ENCODE assay signal across 9 mouse cellular contexts in genomic region chr12:70999423-70999903, GRCm38 (mm10). TPM values are rescaled to one million over a fixed set of nuclear protein-coding genes. Genes with fewer than 3 reads are reported as not detected.
DNase-seq lines count a peak whose midpoint lies in the region; ATAC-seq lines count a peak whose summit lies in the region.
"Had no signal": no experiment of that assay in that cellular context is flagged by ENCODE, and none has a peak within 500 bp of the region (broad histone marks: within the 10 kb centered on the region; RNA-seq: fewer than 3 reads in every experiment).

No protein-coding gene starts in this region.

- H3K9me3 ChIP-seq in hindbrain, embryonic 13.5 days = no peaks in the 10 kb centered on the region
- no peaks in the 10 kb centered on the region for H3K9me3 ChIP-seq in hindbrain, embryonic 11.5 days (ENCODE audit: control insufficient read depth, low read length)
- no peaks in the 10 kb centered on the region for H3K9me3 ChIP-seq in heart, embryonic 16.5 days (replicated peaks; ENCODE audit: control insufficient read depth, low read length)
- no peaks in the 10 kb centered on the region for H3K9me3 ChIP-seq in neural tube, embryonic 15.5 days (replicated peaks)

- 0 out of 2 replicates have a peak overlapping the region, but pooled peaks have one; percentile 35 for H3K27ac ChIP-seq in hindbrain, embryonic 13.5 days
- no peak overlapping the region for H3K27ac ChIP-seq in hindbrain, embryonic 11.5 days (ENCODE audit: low read depth, low read length)
- peak overlapping the region; percentile 76 for H3K27ac ChIP-seq in heart, embryonic 16.5 days (ENCODE audit: low read length)
- H3K27ac ChIP-seq in neural tube, embryonic 15.5 days (replicated peaks) = peak overlapping the region; percentile 10; the same call in 1 of the 2 replicates

- H3K4me2 ChIP-seq in hindbrain, embryonic 13.5 days = no peak overlapping the region
- H3K4me2 ChIP-seq in hindbrain, embryonic 11.5 days (replicated peaks; ENCODE audit: low read depth, low read length) = no peak overlapping the region
- peak overlapping the region; percentile 35 for H3K4me2 ChIP-seq in heart, embryonic 16.5 days (ENCODE audit: low read depth, low read length)
- H3K4me2 ChIP-seq in neural tube, embryonic 15.5 days = no peak overlapping the region

- no peaks in the 10 kb centered on the region for H3K27me3 ChIP-seq in hindbrain, embryonic 13.5 days
- no peaks in the 10 kb centered on the region for H3K27me3 ChIP-seq in hindbrain, embryonic 11.5 days (ENCODE audit: control insufficient read depth, insufficient read depth, low read length)
- H3K27me3 ChIP-seq in heart, embryonic 16.5 days (ENCODE audit: control insufficient read depth, insufficient read depth, low read length) = no peaks in the 10 kb centered on the region
- no peaks in the 10 kb centered on the region for H3K27me3 ChIP-seq in neural tube, embryonic 15.5 days (replicated peaks)

- H3K9ac ChIP-seq in hindbrain, embryonic 13.5 days = no peak overlapping the region
- H3K9ac ChIP-seq in hindbrain, embryonic 11.5 days (ENCODE audit: low read depth, low read length) = no peak overlapping the region
- H3K9ac ChIP-seq in heart, embryonic 16.5 days (ENCODE audit: low read length) = no peak overlapping the region
- no peak overlapping the region for H3K9ac ChIP-seq in neural tube, embryonic 15.5 days (replicated peaks)

- 53% methylated on average over 5 of the region's 5 CpGs for WGBS in hindbrain, embryonic 13.5 days
- WGBS in hindbrain, embryonic 11.5 days = 74% methylated on average over 5 of the region's 5 CpGs
- WGBS in heart, embryonic 16.5 days = 31% methylated on average over 5 of the region's 5 CpGs
- 49% methylated on average over 5 of the region's 5 CpGs for WGBS in neural tube, embryonic 15.5 days

- H3K4me1 ChIP-seq in hindbrain, embryonic 13.5 days (replicated peaks) = peaks cover 7% of the 10 kb centered on the region
- H3K4me1 ChIP-seq in hindbrain, embryonic 11.5 days (replicated peaks; ENCODE audit: control insufficient read depth, insufficient read depth, low read length) = no peaks in the 10 kb centered on the region
- peaks cover 9% of the 10 kb centered on the region for H3K4me1 ChIP-seq in heart, embryonic 16.5 days (ENCODE audit: control insufficient read depth, insufficient read depth, low read length)
- peaks cover 7% of the 10 kb centered on the region; the same call in 1 of the 2 replicates for H3K4me1 ChIP-seq in neural tube, embryonic 15.5 days

- DNase-seq in hindbrain, embryonic 11.5 days (ENCODE audit: low spot score) = no peak
- DNase-seq in Muller cell, postnatal 12 days (ENCODE audit: inconsistent ontology term) = peak; percentile 77
- DNase-seq in liver = peak; percentile 33
- no peak for DNase-seq in layer of hippocampus, adult 18-20 months (ENCODE audit: low spot score in 2 of 2)
- DNase-seq in right cerebral cortex, postnatal 14 days = no peak

- H3K4me3 ChIP-seq in hindbrain, embryonic 13.5 days = no peak overlapping the region
- no peak overlapping the region for H3K4me3 ChIP-seq in hindbrain, embryonic 11.5 days (ENCODE audit: low read depth, low read length)
- peak overlapping the region; percentile 15; the same call in 1 of the 2 replicates for H3K4me3 ChIP-seq in heart, embryonic 16.5 days (ENCODE audit: low read length)
- H3K4me3 ChIP-seq in neural tube, embryonic 15.5 days (replicated peaks) = no peak overlapping the region
- H3K4me3 ChIP-seq: myocyte had no signal

- ATAC-seq in hindbrain, embryonic 13.5 days (ENCODE audit: low FRiP score) = no peak
- ATAC-seq in hindbrain, embryonic 11.5 days (ENCODE audit: low FRiP score) = no peak
- peak; percentile 50; the same call in 1 of the 2 replicates for ATAC-seq in heart, embryonic 16.5 days (replicated peaks; ENCODE audit: extremely low read depth, insufficient read depth, low FRiP score)
- ATAC-seq in neural tube, embryonic 15.5 days (ENCODE audit: low FRiP score) = no peak

- H3K36me3 ChIP-seq in hindbrain, embryonic 13.5 days = peaks cover 49% of the 10 kb centered on the region
- H3K36me3 ChIP-seq in hindbrain, embryonic 11.5 days (ENCODE audit: control insufficient read depth, insufficient read depth, low read length) = 0 out of 2 replicates have a peak, but pooled peaks cover 4% of the 10 kb centered on the region
- H3K36me3 ChIP-seq in heart, embryonic 16.5 days (ENCODE audit: control insufficient read depth, insufficient read depth) = peaks cover 24% of the 10 kb centered on the region
- peaks cover 31% of the 10 kb centered on the region for H3K36me3 ChIP-seq in neural tube, embryonic 15.5 days

RNA-seq across cellular contexts. Expression of gene Arid4a, which starts 16.3 kb away (rescaled TPM):
- 41.2 and 41.3 TPM in 2 replicates for polyA plus RNA-seq in hindbrain, embryonic 13.5 days (2015; fragmentation: Nextera tagmentation; extraction: Ambion mirVana)
- 32.8 and 38.4 TPM in 2 replicates for polyA plus RNA-seq in hindbrain, embryonic 11.5 days (2014; fragmentation: Nextera tagmentation; extraction: Ambion mirVana)
- 27.9 and 29.3 TPM in 2 replicates for polyA plus RNA-seq in heart, embryonic 16.5 days (2015; fragmentation: Nextera tagmentation; extraction: Ambion mirVana)
- polyA plus RNA-seq in neural tube, embryonic 15.5 days (2015; fragmentation: Nextera tagmentation; extraction: Ambion mirVana) = 43.1 and 43.9 TPM in 2 replicates
- 10 to 100 TPM; 40.9 to 44.2 TPM for total RNA-seq in layer of hippocampus, adult 18-20 months (2021)

RNA-seq across cellular contexts. Expression of gene Psma3, which starts 25.0 kb away (rescaled TPM):
- polyA plus RNA-seq in hindbrain, embryonic 13.5 days (2015; fragmentation: Nextera tagmentation; extraction: Ambion mirVana) = 599 and 600 TPM in 2 replicates
- polyA plus RNA-seq in hindbrain, embryonic 11.5 days (2014; fragmentation: Nextera tagmentation; extraction: Ambion mirVana) = 683 and 711 TPM in 2 replicates
- polyA plus RNA-seq in heart, embryonic 16.5 days (2015; fragmentation: Nextera tagmentation; extraction: Ambion mirVana) = 433 and 454 TPM in 2 replicates
- 522 and 529 TPM in 2 replicates for polyA plus RNA-seq in neural tube, embryonic 15.5 days (2015; fragmentation: Nextera tagmentation; extraction: Ambion mirVana)
- total RNA-seq in layer of hippocampus, adult 18-20 months (2021) = 100 to 1,000 TPM; 185 to 216 TPM

Comparison
In these comparisons a context has a peak if more than half of its experiments do, and no peak if none do; other contexts are left out.
1. DNase-seq: peak in Muller cell, postnatal 12 days (single experiment) and liver (single experiment); none in hindbrain, embryonic 11.5 days (single experiment), layer of hippocampus, adult 18-20 months (0 of 2) and right cerebral cortex, postnatal 14 days (single experiment).